Mouse (Mus musculus) neural tube, embryonic 14.5 days (tissue): ENCODE data around the gene Suco. TPM values are rescaled to one million over a fixed set of nuclear protein-coding genes. Genes with fewer than 3 reads are reported as not detected.

Source experiments
- ATAC-seq: fragments of 200-750 bp; cut with Nextera tagmentation; 2 replicates; pipeline ENCODE4 v1.8.0; 2017; ENCODE audit warnings: low read depth, mild to moderate bottlenecking, moderate TSS enrichment, moderate library complexity
- H3K27ac ChIP-seq: fragments of 300-500 bp; sonication (generic); 2 replicates; pipeline ENCODE4 v1.5.1; 2014; ENCODE audit warnings: low read depth, mild to moderate bottlenecking, control low read depth, low read length, moderate library complexity, mixed read lengths
- H3K27me3 ChIP-seq: fragments of 300-500 bp; sonication (generic); 2 replicates; pipeline ENCODE4 v1.6.1; 2014; ENCODE audit warnings: low read length; ENCODE audit not compliant: control insufficient read depth, insufficient read depth
- H3K36me3 ChIP-seq: fragments of 300-500 bp; sonication (generic); 2 replicates; pipeline ENCODE4 v1.6.1; 2014; ENCODE audit warnings: low read length, mixed read lengths; ENCODE audit not compliant: control insufficient read depth, insufficient read depth
- H3K4me1 ChIP-seq: fragments of 300-500 bp; sonication (generic); 2 replicates; pipeline ENCODE4 v1.6.1; 2014; ENCODE audit warnings: low read length; ENCODE audit not compliant: control insufficient read depth, insufficient read depth
- H3K4me2 ChIP-seq: fragments of 300-500 bp; sonication (generic); 2 replicates; pipeline ENCODE4 v1.6.1; 2014; ENCODE audit warnings: mild to moderate bottlenecking, low read depth, low read length, control low read depth
- H3K4me3 ChIP-seq: fragments of 300-500 bp; sonication (generic); 2 replicates; pipeline ENCODE4 v1.5.1; 2014; ENCODE audit warnings: low read depth, low read length, control low read depth, mixed read lengths
- H3K9ac ChIP-seq: fragments of 300-500 bp; sonication (generic); replicated peaks from 2 replicates; pipeline ENCODE4 v1.6.1; 2014; ENCODE audit warnings: low read depth, mild to moderate bottlenecking, control low read depth, low read length, mixed read lengths
- H3K9me3 ChIP-seq: fragments of 300-500 bp; sonication (generic); 2 replicates; pipeline ENCODE4 v1.6.1; 2016; ENCODE audit warnings: low read length; ENCODE audit not compliant: control insufficient read depth
- WGBS: fragments of 180-500 bp; shearing (Covaris S2); extraction: QIAGEN DNeasy Blood & Tissue Kit; methylation state at CpG from one replicate; pipeline ENCODE4 v1.1.7; 2014; 5-methylcytosine and 5-hydroxymethylcytosine counted together
- polyA plus RNA-seq: library from polyadenylated mRNA; unstranded; fragments of >200 nt; fragmentation: Nextera tagmentation; extraction: Ambion mirVana; gene quantifications from 2 replicates; pipeline ENCODE4 v1.2.1, GENCODE M21; 2014

Suco gene
- polyA plus RNA-seq, 1 experiment from 2014 or later = 31.3 TPM

- Histone ChIP-seq H3K9me3 (no peaks in the 10 kb centered on the region), H3K4me3 (no peak overlapping the region), H3K36me3 (no peaks in the 10 kb centered on the region), H3K27me3 (no peaks in the 10 kb centered on the region), H3K9ac (no peak overlapping the region), H3K27ac (no peak overlapping the region), H3K4me2 (no peak overlapping the region), H3K4me1 (no peaks in the 10 kb centered on the region)
- no peak for ATAC-seq
- WGBS = 80% methylated on average over 3 of the region's 3 CpGs
Observed at GRCm38 (mm10) chr1:161916036-161916435, 39.6 kb upstream of the Suco start.

- 80% methylated on average over 7 of the region's 7 CpGs for WGBS
- no peaks in the 10 kb centered on the region for H3K9me3 ChIP-seq
- no peaks in the 10 kb centered on the region for H3K36me3 ChIP-seq
- no peak overlapping the region for H3K9ac ChIP-seq
- no peaks in the 10 kb centered on the region for H3K27me3 ChIP-seq
- H3K27ac ChIP-seq = no peak overlapping the region
- no peak overlapping the region for H3K4me2 ChIP-seq
- no peak for ATAC-seq
- H3K4me3 ChIP-seq = no peak overlapping the region
- no peaks in the 10 kb centered on the region for H3K4me1 ChIP-seq
Observed at GRCm38 (mm10) chr1:161913648-161913984, 37.1 kb upstream of the Suco start.

- 77% methylated on average over 4 of the region's 4 CpGs for WGBS
- Histone ChIP-seq H3K36me3 (no peaks in the 10 kb centered on the region), H3K9me3 (no peaks in the 10 kb centered on the region), H3K4me2 (no peak overlapping the region), H3K4me1 (no peaks in the 10 kb centered on the region), H3K9ac (no peak overlapping the region), H3K27ac (no peak overlapping the region), H3K27me3 (no peaks in the 10 kb centered on the region), H3K4me3 (no peak overlapping the region)
- no peak for ATAC-seq
Observed at GRCm38 (mm10) chr1:161912940-161913647, 36.6 kb upstream of the Suco start.

GRCm38 (mm10) chr1:161909074-161909473 is 32.6 kb upstream of the Suco start:
- no peak for ATAC-seq

GRCm38 (mm10) chr1:161907795-161908457 is 31.4 kb upstream of the Suco start:
- Histone ChIP-seq H3K36me3 (no peaks in the 10 kb centered on the region), H3K4me1 (no peaks in the 10 kb centered on the region), H3K4me3 (no peak overlapping the region), H3K4me2 (no peak overlapping the region), H3K27ac (no peak overlapping the region), H3K9ac (no peak overlapping the region), H3K9me3 (no peaks in the 10 kb centered on the region), H3K27me3 (no peaks in the 10 kb centered on the region)
- no peak for ATAC-seq
- 51% methylated on average over 2 of the region's 2 CpGs for WGBS

More at GRCm38 (mm10) chr1:161909074-161909473, 32.6 kb upstream of the Suco start:
- WGBS = 74% methylated on average over 8 of the region's 8 CpGs
- H3K4me1 ChIP-seq = no peaks in the 10 kb centered on the region
- no peaks in the 10 kb centered on the region for H3K27me3 ChIP-seq
- no peaks in the 10 kb centered on the region for H3K9me3 ChIP-seq
- H3K36me3 ChIP-seq = no peaks in the 10 kb centered on the region
- H3K9ac ChIP-seq = no peak overlapping the region
- no peak overlapping the region for H3K4me3 ChIP-seq
- no peak overlapping the region for H3K4me2 ChIP-seq
- no peak overlapping the region for H3K27ac ChIP-seq

- H3K27me3 ChIP-seq = no peaks in the 10 kb centered on the region
- ATAC-seq = no peak
- no peak overlapping the region for H3K4me3 ChIP-seq
- no peak overlapping the region for H3K9ac ChIP-seq
- no peak overlapping the region for H3K27ac ChIP-seq
- H3K4me1 ChIP-seq = no peaks in the 10 kb centered on the region
- 89% methylated on average over 4 of the region's 4 CpGs for WGBS
- no peak overlapping the region for H3K4me2 ChIP-seq
- no peaks in the 10 kb centered on the region for H3K36me3 ChIP-seq
- H3K9me3 ChIP-seq = no peaks in the 10 kb centered on the region
Observed at GRCm38 (mm10) chr1:161907111-161907510, 30.6 kb upstream of the Suco start.

- Histone ChIP-seq H3K4me1 (no peaks in the 10 kb centered on the region), H3K4me2 (no peak overlapping the region), H3K9me3 (no peaks in the 10 kb centered on the region), H3K9ac (no peak overlapping the region), H3K36me3 (no peaks in the 10 kb centered on the region), H3K4me3 (no peak overlapping the region), H3K27me3 (no peaks in the 10 kb centered on the region), H3K27ac (no peak overlapping the region)
- WGBS = 71% methylated on average over 9 of the region's 9 CpGs
- no peak for ATAC-seq
Observed at GRCm38 (mm10) chr1:161902692-161903452, 26.4 kb upstream of the Suco start.

GRCm38 (mm10) chr1:161900129-161900528 is 23.6 kb upstream of the Suco start:
- WGBS = 48% methylated on average over 2 of the region's 2 CpGs
- Histone ChIP-seq H3K27ac (no peak overlapping the region), H3K4me1 (no peaks in the 10 kb centered on the region), H3K9me3 (no peaks in the 10 kb centered on the region), H3K4me3 (no peak overlapping the region), H3K4me2 (no peak overlapping the region), H3K36me3 (no peaks in the 10 kb centered on the region), H3K9ac (no peak overlapping the region), H3K27me3 (no peaks in the 10 kb centered on the region)
- ATAC-seq = no peak

- 83% methylated on average over 8 of the region's 8 CpGs for WGBS
- no peak for ATAC-seq
Observed at GRCm38 (mm10) chr1:161897235-161897634, 20.8 kb upstream of the Suco start.

More at GRCm38 (mm10) chr1:161897235-161897634, 20.8 kb upstream of the Suco start:
- Histone ChIP-seq H3K9ac (no peak overlapping the region), H3K27me3 (no peaks in the 10 kb centered on the region), H3K27ac (no peak overlapping the region), H3K4me2 (no peak overlapping the region), H3K4me3 (no peak overlapping the region), H3K4me1 (no peaks in the 10 kb centered on the region), H3K9me3 (no peaks in the 10 kb centered on the region), H3K36me3 (no peaks in the 10 kb centered on the region)
